Mouse (Mus musculus): ENCODE measurements at regions not wholly inside any gene's neighbourhood (a gene's known extent, or its start where the extent isn't known, plus 50 kb on each side); places are given as distances from the start of the nearest gene placed in this dataset.

GRCm38 (mm10) chr8:78930610-78931397 is 97.4 kb upstream of the Zfp827 start:
- WGBS: 76% methylated on average over 9 of the region's 9 CpGs
- no peak overlapping the region for H3K27ac ChIP-seq (ENCODE audit: control insufficient read depth, insufficient read depth, low read depth, low read length, poor library complexity)
- H3K4me3 ChIP-seq (replicated peaks; ENCODE audit: control insufficient read depth, low read depth, low read length): no peak overlapping the region
- TF ChIP-seq POLR2A (IDR thresholded peaks at IDR 0.05; ENCODE audit: borderline replicate concordance, control insufficient read depth, low read depth, low read length) (no peak), CTCF (IDR thresholded peaks at IDR 0.05; ENCODE audit: control insufficient read depth, insufficient read depth, low read length) (no peak)
- no peaks in the 10 kb centered on the region for H3K4me1 ChIP-seq (ENCODE audit: control insufficient read depth, insufficient read depth, low read length)

GRCm38 (mm10) chr8:78932069-78932468 is 96.2 kb upstream of the Zfp827 start:
- 83% methylated on average over 6 of the region's 6 CpGs for whole genome bisulfite sequencing
- Histone ChIP-seq H3K27ac (ENCODE audit: control insufficient read depth, insufficient read depth, low read depth, low read length, poor library complexity) (no peak overlapping the region), H3K4me1 (ENCODE audit: control insufficient read depth, insufficient read depth, low read length) (no peaks in the 10 kb centered on the region), H3K4me3 (replicated peaks; ENCODE audit: control insufficient read depth, low read depth, low read length) (no peak overlapping the region)
- TF ChIP-seq CTCF (IDR thresholded peaks at IDR 0.05; ENCODE audit: control insufficient read depth, insufficient read depth, low read length): no peak
- no peak for TF ChIP-seq POLR2A (IDR thresholded peaks at IDR 0.05; ENCODE audit: borderline replicate concordance, control insufficient read depth, low read depth, low read length)

GRCm38 (mm10) chr8:78940049-78940448 is 88.2 kb upstream of the Zfp827 start:
- Histone ChIP-seq H3K27ac (ENCODE audit: control insufficient read depth, insufficient read depth, low read depth, low read length, poor library complexity) (no peak overlapping the region), H3K4me3 (replicated peaks; ENCODE audit: control insufficient read depth, low read depth, low read length) (no peak overlapping the region), H3K4me1 (ENCODE audit: control insufficient read depth, insufficient read depth, low read length) (no peaks in the 10 kb centered on the region)
- TF ChIP-seq CTCF (IDR thresholded peaks at IDR 0.05; ENCODE audit: control insufficient read depth, insufficient read depth, low read length) (no peak), POLR2A (IDR thresholded peaks at IDR 0.05; ENCODE audit: borderline replicate concordance, control insufficient read depth, low read depth, low read length) (no peak)
- 34% methylated on average over 2 of the region's 2 CpGs for WGBS

- no peaks in the 10 kb centered on the region for H3K4me1 ChIP-seq (ENCODE audit: control insufficient read depth, insufficient read depth, low read length)
- no peak overlapping the region for H3K4me3 ChIP-seq (replicated peaks; ENCODE audit: control insufficient read depth, low read depth, low read length)
- 87% methylated on average over 4 of the region's 4 CpGs for WGBS
- TF ChIP-seq POLR2A (IDR thresholded peaks at IDR 0.05; ENCODE audit: borderline replicate concordance, control insufficient read depth, low read depth, low read length): no peak
- TF ChIP-seq CTCF (IDR thresholded peaks at IDR 0.05; ENCODE audit: control insufficient read depth, insufficient read depth, low read length): no peak
- H3K27ac ChIP-seq (ENCODE audit: control insufficient read depth, insufficient read depth, low read depth, low read length, poor library complexity): no peak overlapping the region
Observed at GRCm38 (mm10) chr8:78941558-78941957, 86.7 kb upstream of the Zfp827 start.

GRCm38 (mm10) chr8:78944367-78944766 is 83.9 kb upstream of the Zfp827 start:
- Histone ChIP-seq H3K4me3 (replicated peaks; ENCODE audit: control insufficient read depth, low read depth, low read length) (no peak overlapping the region), H3K4me1 (ENCODE audit: control insufficient read depth, insufficient read depth, low read length) (no peaks in the 10 kb centered on the region), H3K27ac (ENCODE audit: control insufficient read depth, insufficient read depth, low read depth, low read length, poor library complexity) (no peak overlapping the region)
- no peak for TF ChIP-seq CTCF (IDR thresholded peaks at IDR 0.05; ENCODE audit: control insufficient read depth, insufficient read depth, low read length)
- WGBS: 75% methylated on average over 1 of the region's 1 CpGs

- no peak overlapping the region for H3K4me3 ChIP-seq (replicated peaks; ENCODE audit: control insufficient read depth, low read depth, low read length)
- TF ChIP-seq CTCF (IDR thresholded peaks at IDR 0.05; ENCODE audit: control insufficient read depth, insufficient read depth, low read length) (no peak), POLR2A (IDR thresholded peaks at IDR 0.05; ENCODE audit: borderline replicate concordance, control insufficient read depth, low read depth, low read length) (no peak)
- WGBS: 22% methylated on average over 1 of the region's 1 CpGs
- H3K4me1 ChIP-seq (ENCODE audit: control insufficient read depth, insufficient read depth, low read length): no peaks in the 10 kb centered on the region
- H3K27ac ChIP-seq (ENCODE audit: control insufficient read depth, insufficient read depth, low read depth, low read length, poor library complexity): no peak overlapping the region
Observed at GRCm38 (mm10) chr8:78945607-78946006, 82.6 kb upstream of the Zfp827 start.

GRCm38 (mm10) chr8:78946085-78946484 is 82.2 kb upstream of the Zfp827 start:
- 83% methylated on average over 2 of the region's 2 CpGs for WGBS
- TF ChIP-seq POLR2A (IDR thresholded peaks at IDR 0.05; ENCODE audit: borderline replicate concordance, control insufficient read depth, low read depth, low read length) (no peak), CTCF (IDR thresholded peaks at IDR 0.05; ENCODE audit: control insufficient read depth, insufficient read depth, low read length) (no peak)
- H3K4me1 ChIP-seq (ENCODE audit: control insufficient read depth, insufficient read depth, low read length): no peaks in the 10 kb centered on the region
- H3K27ac ChIP-seq (ENCODE audit: control insufficient read depth, insufficient read depth, low read depth, low read length, poor library complexity): no peak overlapping the region
- no peak overlapping the region for H3K4me3 ChIP-seq (replicated peaks; ENCODE audit: control insufficient read depth, low read depth, low read length)

- Histone ChIP-seq H3K27ac (ENCODE audit: control insufficient read depth, insufficient read depth, low read depth, low read length, poor library complexity) (no peak overlapping the region), H3K4me3 (replicated peaks; ENCODE audit: control insufficient read depth, low read depth, low read length) (no peak overlapping the region), H3K4me1 (ENCODE audit: control insufficient read depth, insufficient read depth, low read length) (no peaks in the 10 kb centered on the region)
- WGBS: 9% methylated on average over 3 of the region's 3 CpGs
- no peak for TF ChIP-seq CTCF (IDR thresholded peaks at IDR 0.05; ENCODE audit: control insufficient read depth, insufficient read depth, low read length)
- TF ChIP-seq POLR2A (IDR thresholded peaks at IDR 0.05; ENCODE audit: borderline replicate concordance, control insufficient read depth, low read depth, low read length): no peak
Observed at GRCm38 (mm10) chr8:78975034-78975433, 53.2 kb upstream of the Zfp827 start.

All from bone marrow, adult 2 months (tissue).